Mouse (Mus musculus) ES-Bruce4 (cell line): Measurements from ENCODE around the gene Ric8b.

Experiments used
- CTCF ChIP-seq: IDR thresholded peaks from one replicate; pipeline ENCODE4 v1.8.1; 2011; ENCODE audit warnings: low read depth, low read length
- EP300 ChIP-seq: IDR thresholded peaks from 2 replicates; pipeline ENCODE4 v1.6.1; 2011; ENCODE audit warnings: low read depth, low read length; ENCODE audit not compliant: insufficient read depth
- POLR2A ChIP-seq: IDR thresholded peaks from one replicate; pipeline ENCODE4 v1.8.1; 2011; ENCODE audit warnings: low read length; ENCODE audit not compliant: insufficient read depth

- TF ChIP-seq EP300 (no peak), CTCF (no peak), POLR2A (no peak)
Observed at GRCm38 (mm10) chr10:84889096-84889846, 28.1 kb upstream of the Ric8b start.
